Mouse (Mus musculus) lung, embryonic 14.5 days (tissue): Measurements from ENCODE around the gene Lpar1. TPM values are rescaled to one million over a fixed set of nuclear protein-coding genes. Genes with fewer than 3 reads are reported as not detected.

Source experiments
- ATAC-seq: fragments of 200-750 bp; cut with Nextera tagmentation; 2 replicates; pipeline ENCODE4 v1.8.0; 2017; ENCODE audit warnings: mild to moderate bottlenecking, moderate TSS enrichment, moderate library complexity; ENCODE audit not compliant: insufficient read depth
- DNase-seq: peaks from one replicate; pipeline ENCODE4 v3.0.0-alpha.2; 2015
- H3K27ac ChIP-seq: fragments of 300-500 bp; sonication (generic); 2 replicates; pipeline ENCODE4 v1.5.1; 2014; ENCODE audit warnings: low read depth, mild to moderate bottlenecking, moderate library complexity
- H3K27me3 ChIP-seq: fragments of 300-500 bp; sonication (generic); 2 replicates; pipeline ENCODE4 v1.6.1; 2014; ENCODE audit warnings: low read length, control low read depth; ENCODE audit not compliant: insufficient read depth
- H3K36me3 ChIP-seq: fragments of 300-500 bp; sonication (generic); 2 replicates; pipeline ENCODE4 v1.6.1; 2014; ENCODE audit warnings: control low read depth; ENCODE audit not compliant: insufficient read depth
- H3K4me1 ChIP-seq: fragments of 300-500 bp; sonication (generic); 2 replicates; pipeline ENCODE4 v1.6.1; 2014; ENCODE audit warnings: antibody characterized with exemption, control low read depth; ENCODE audit not compliant: insufficient read depth
- H3K4me2 ChIP-seq: fragments of 300-500 bp; sonication (generic); 2 replicates; pipeline ENCODE4 v1.6.1; 2014; ENCODE audit warnings: mild to moderate bottlenecking
- H3K4me3 ChIP-seq: fragments of 300-500 bp; sonication (generic); 2 replicates; pipeline ENCODE4 v1.5.1; 2014; ENCODE audit warnings: low read depth, low read length
- H3K9ac ChIP-seq: fragments of 300-500 bp; sonication (generic); 2 replicates; pipeline ENCODE4 v1.6.1; 2014
- H3K9me3 ChIP-seq: fragments of 300-500 bp; sonication (generic); 2 replicates; pipeline ENCODE4 v1.6.1; 2016; ENCODE audit warnings: low read depth, low read length, control low read depth
- CTCF ChIP-seq: IDR thresholded peaks from 2 replicates; pipeline ENCODE4 v1.5.1; 2016; ENCODE audit warnings: antibody characterized with exemption, low read depth
- WGBS: fragments of 180-500 bp; shearing (Covaris S2); extraction: QIAGEN DNeasy Blood & Tissue Kit; methylation state at CpG from one replicate; pipeline ENCODE4 v1.1.7; 2014; 5-methylcytosine and 5-hydroxymethylcytosine counted together
- polyA plus RNA-seq: library from polyadenylated mRNA; unstranded; fragments of >200 nt; fragmentation: Nextera tagmentation; extraction: Ambion mirVana; gene quantifications from 2 replicates; pipeline ENCODE4 v1.2.1, GENCODE M21; 2014

Gene Lpar1
- polyA plus RNA-seq, 1 experiment from 2014 or later: 30.3 TPM

- H3K27ac ChIP-seq: no peak overlapping the region
- no peaks in the 10 kb centered on the region for H3K27me3 ChIP-seq
- WGBS: 84% methylated on average over 3 of the region's 3 CpGs
- 0 out of 2 replicates have a peak, but pooled peaks cover 4% of the 10 kb centered on the region for H3K4me1 ChIP-seq
- H3K4me2 ChIP-seq: no peak overlapping the region
- H3K9ac ChIP-seq: no peak overlapping the region
- ATAC-seq: no peak
- H3K36me3 ChIP-seq: no peaks in the 10 kb centered on the region
- no peak for TF ChIP-seq CTCF
- no peak for DNase-seq
- no peaks in the 10 kb centered on the region for H3K9me3 ChIP-seq
- H3K4me3 ChIP-seq: no peak overlapping the region
Measured at GRCm38 (mm10) chr4:58527852-58528251, 25.8 kb downstream of the Lpar1 start.

DNA sequence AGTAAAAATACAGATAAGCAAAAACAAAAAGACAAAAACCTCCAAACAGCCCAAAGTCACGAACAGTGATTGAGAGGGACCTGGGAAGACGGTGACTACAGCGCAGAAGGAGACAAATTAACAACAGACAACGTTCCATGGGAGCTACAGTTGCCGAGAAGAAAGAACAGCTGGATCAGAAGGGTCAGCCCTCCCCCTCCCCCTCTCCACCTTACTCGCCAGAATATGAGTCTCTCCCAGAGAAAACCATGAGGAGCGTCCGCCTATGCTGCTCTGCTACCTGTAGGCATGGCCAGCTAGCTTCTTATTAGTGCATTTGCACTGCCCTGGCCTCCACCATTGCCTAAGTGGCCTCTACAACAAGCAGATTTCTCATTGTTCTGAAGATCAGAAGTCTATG is 32.6 kb downstream of the Lpar1 start:
- TF ChIP-seq CTCF: no peak
- Histone ChIP-seq H3K9me3 (no peaks in the 10 kb centered on the region), H3K9ac (no peak overlapping the region), H3K36me3 (no peaks in the 10 kb centered on the region), H3K27me3 (no peaks in the 10 kb centered on the region), H3K4me2 (no peak overlapping the region), H3K4me3 (no peak overlapping the region), H3K27ac (no peak overlapping the region), H3K4me1 (0 out of 2 replicates have a peak, but pooled peaks cover 4% of the 10 kb centered on the region)
- DNase-seq: no peak
- WGBS: 58% methylated on average over 8 of the region's 8 CpGs
- ATAC-seq: no peak

DNA sequence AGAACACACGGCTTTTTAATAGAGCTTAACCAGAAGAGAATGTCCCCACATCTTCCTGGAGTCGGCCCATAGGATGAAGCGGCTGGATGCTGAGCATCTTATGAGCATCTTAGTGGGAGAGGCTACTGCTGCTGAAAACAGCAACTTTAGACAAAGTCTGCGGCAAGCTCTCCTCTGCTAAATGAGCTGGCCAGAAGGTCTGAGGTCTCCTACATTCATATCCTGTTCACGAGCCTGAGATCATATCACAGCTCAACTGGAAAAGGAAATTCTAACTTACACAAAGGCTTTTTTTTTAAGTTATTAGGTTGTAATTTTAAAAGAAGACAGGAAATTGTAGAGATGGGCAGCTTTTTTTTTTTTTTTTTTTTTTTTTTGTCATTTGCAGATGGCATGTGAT is 33.2 kb downstream of the Lpar1 start:
- DNase-seq: no peak
- 69% methylated on average over 5 of the region's 5 CpGs for WGBS

DNA sequence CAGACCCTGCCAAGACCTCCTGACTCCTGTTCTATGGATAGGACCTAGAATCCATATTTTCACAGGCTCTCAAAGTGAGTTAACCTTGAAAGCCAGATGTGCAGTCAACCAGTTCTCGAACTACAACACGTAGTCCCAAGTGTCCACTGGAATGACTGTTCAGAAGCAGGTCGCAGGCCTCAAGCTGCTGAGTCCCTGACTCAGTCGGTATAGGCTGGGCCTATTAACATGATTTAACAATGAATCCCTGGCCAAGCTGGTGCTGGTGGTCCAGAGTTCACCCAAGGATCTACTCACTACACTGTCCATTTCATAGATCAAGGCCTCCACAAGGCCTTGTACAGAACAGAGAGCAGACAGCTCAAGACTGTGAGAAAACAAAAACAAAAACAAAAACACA is 33.8 kb downstream of the Lpar1 start:
- Histone ChIP-seq H3K36me3 (no peaks in the 10 kb centered on the region), H3K9me3 (no peaks in the 10 kb centered on the region), H3K4me3 (no peak overlapping the region), H3K27me3 (no peaks in the 10 kb centered on the region), H3K9ac (no peak overlapping the region), H3K27ac (no peak overlapping the region), H3K4me2 (no peak overlapping the region), H3K4me1 (0 out of 2 replicates have a peak, but pooled peaks cover 4% of the 10 kb centered on the region)
- ATAC-seq (no peak), DNase-seq (no peak)
- no peak for TF ChIP-seq CTCF
- WGBS: 92% methylated on average over 4 of the region's 4 CpGs

More for the DNA sequence above, 33.2 kb downstream of the Lpar1 start:
- Histone ChIP-seq H3K4me1 (0 out of 2 replicates have a peak, but pooled peaks cover 4% of the 10 kb centered on the region), H3K4me2 (no peak overlapping the region), H3K27ac (no peak overlapping the region), H3K36me3 (no peaks in the 10 kb centered on the region), H3K9ac (no peak overlapping the region), H3K4me3 (no peak overlapping the region), H3K27me3 (no peaks in the 10 kb centered on the region), H3K9me3 (no peaks in the 10 kb centered on the region)
- no peak for TF ChIP-seq CTCF
- ATAC-seq: no peak

DNA sequence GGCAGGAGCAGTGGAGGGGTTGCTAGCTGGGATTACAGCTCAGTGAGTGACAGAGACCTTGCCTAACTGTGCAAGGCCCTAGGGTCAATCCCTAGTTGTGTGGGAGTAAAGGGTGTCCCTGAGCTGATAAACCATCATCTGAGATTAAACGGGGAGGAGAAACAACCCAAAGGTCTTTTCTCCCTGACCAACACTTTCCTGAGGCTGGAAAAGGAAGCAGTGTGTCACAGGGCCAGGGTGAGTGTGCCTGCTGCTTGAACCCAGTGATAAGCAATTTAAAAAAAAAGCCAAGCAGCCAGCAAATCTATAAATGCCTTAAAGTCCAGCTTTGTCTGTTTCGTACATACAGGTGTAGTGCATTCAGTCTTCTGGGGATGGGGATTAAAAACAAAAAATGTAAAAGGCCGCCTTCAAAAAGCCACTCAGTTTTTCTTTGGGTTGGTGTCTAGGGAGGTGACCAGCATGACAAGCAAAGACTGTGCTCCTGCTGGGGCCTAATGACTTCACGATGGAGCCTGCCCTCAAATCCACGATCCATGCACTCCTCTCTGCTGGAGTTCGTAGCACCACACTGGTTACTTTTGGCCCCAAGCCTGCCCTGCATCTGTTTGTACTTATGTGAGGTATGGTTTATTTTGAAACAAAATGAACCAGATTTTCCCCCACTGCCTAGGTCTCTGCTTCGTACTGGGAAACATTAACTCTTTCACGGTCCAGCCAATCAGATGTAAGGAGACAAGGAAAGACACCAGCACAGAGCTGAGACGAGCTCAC is 35.3 kb downstream of the Lpar1 start:
- DNase-seq: no peak
- no peak; the same call in 1 of the 2 replicates for ATAC-seq
- H3K27ac ChIP-seq: peak overlapping the region; percentile 33; the same call in 1 of the 2 replicates

DNA sequence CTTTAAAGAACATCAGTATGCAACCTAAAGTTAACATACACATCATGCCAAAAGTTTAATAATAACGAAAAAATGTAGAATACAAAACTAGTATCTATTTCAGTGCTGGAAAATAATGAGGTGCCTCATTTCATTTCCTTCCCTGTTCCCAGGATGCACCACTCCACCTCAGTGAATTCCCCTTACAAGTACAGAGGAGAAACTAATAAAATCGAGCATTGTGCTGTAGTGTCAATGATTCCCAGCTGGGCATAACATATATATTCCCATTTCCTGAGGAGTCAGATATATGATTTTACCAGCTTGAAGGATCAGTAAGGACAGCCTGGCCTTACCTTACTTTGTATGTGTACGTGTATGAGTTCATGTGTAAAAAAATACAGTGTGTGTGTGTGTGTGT is 36.9 kb downstream of the Lpar1 start:
- Histone ChIP-seq H3K4me1 (0 out of 2 replicates have a peak, but pooled peaks cover 4% of the 10 kb centered on the region), H3K4me3 (no peak overlapping the region), H3K4me2 (no peak overlapping the region), H3K27me3 (no peaks in the 10 kb centered on the region), H3K9ac (no peak overlapping the region), H3K36me3 (no peaks in the 10 kb centered on the region), H3K9me3 (no peaks in the 10 kb centered on the region), H3K27ac (no peak overlapping the region)
- 56% methylated on average over 3 of the region's 3 CpGs for whole genome bisulfite sequencing
- no peak for ATAC-seq
- DNase-seq: peak; percentile 9
- no peak for TF ChIP-seq CTCF

More for the DNA sequence above, 35.3 kb downstream of the Lpar1 start:
- no peak overlapping the region for H3K9ac ChIP-seq
- no peak overlapping the region for H3K4me2 ChIP-seq
- no peaks in the 10 kb centered on the region for H3K36me3 ChIP-seq
- 39% methylated on average over 9 of the region's 9 CpGs for WGBS
- no peak overlapping the region for H3K4me3 ChIP-seq
- TF ChIP-seq CTCF: no peak
- no peaks in the 10 kb centered on the region for H3K27me3 ChIP-seq
- no peaks in the 10 kb centered on the region for H3K9me3 ChIP-seq
- 0 out of 2 replicates have a peak, but pooled peaks cover 4% of the 10 kb centered on the region for H3K4me1 ChIP-seq

DNA sequence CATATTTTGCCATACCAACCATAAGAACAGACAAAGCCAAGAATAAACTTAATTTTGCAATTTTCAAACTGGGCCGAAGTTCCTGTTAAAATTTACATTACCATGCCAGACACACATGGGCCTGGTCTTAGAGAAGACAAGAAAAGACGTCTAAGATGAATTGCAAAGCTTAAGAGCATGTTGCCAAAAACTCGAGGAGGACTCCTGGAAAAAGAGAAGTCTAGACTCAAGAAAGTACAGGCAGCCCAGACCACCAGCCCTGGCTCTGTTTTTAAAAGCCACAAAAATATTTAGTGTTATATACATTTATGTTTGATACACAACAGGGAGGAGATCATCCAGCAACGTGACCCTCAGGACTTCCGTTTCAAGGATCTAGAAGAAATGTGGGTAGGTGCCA is 37.5 kb downstream of the Lpar1 start:
- H3K4me2 ChIP-seq: no peak overlapping the region
- no peaks in the 10 kb centered on the region for H3K27me3 ChIP-seq
- ATAC-seq (no peak), DNase-seq (peak; percentile 44)
- no peak for TF ChIP-seq CTCF
- H3K4me3 ChIP-seq: no peak overlapping the region
- WGBS: 41% methylated on average over 5 of the region's 5 CpGs
- H3K36me3 ChIP-seq: no peaks in the 10 kb centered on the region
- H3K27ac ChIP-seq: 0 out of 2 replicates have a peak overlapping the region, but pooled peaks have one; percentile 42
- no peaks in the 10 kb centered on the region for H3K9me3 ChIP-seq
- 0 out of 2 replicates have a peak, but pooled peaks cover 4% of the 10 kb centered on the region for H3K4me1 ChIP-seq
- no peak overlapping the region for H3K9ac ChIP-seq
